ENCODE assay signal across 15 mouse cellular contexts in genomic region chr7:99641245-99641644, GRCm38 (mm10). TPM values are rescaled to one million over a fixed set of nuclear protein-coding genes. Genes with fewer than 3 reads are reported as not detected.
DNase-seq lines count a peak whose midpoint lies in the region; ATAC-seq and TF ChIP-seq lines count a peak whose summit lies in the region.
"Had no signal": no experiment of that assay in that cellular context is flagged by ENCODE, and none has a peak within 500 bp of the region (broad histone marks: within the 10 kb centered on the region; RNA-seq: fewer than 3 reads in every experiment).

No protein-coding gene starts in this region.

- H3K4me2 ChIP-seq in embryonic facial prominence, embryonic 15.5 days (replicated peaks) = no peak overlapping the region
- H3K4me2 ChIP-seq in lung, embryonic 14.5 days = no peak overlapping the region
- no peak overlapping the region for H3K4me2 ChIP-seq in stomach, embryonic 16.5 days (ENCODE audit: low read depth, low read length)
- no peak overlapping the region for H3K4me2 ChIP-seq in kidney, embryonic 15.5 days
- H3K4me2 ChIP-seq: heart, embryonic 13.5 days; hindbrain, embryonic 15.5 days; limb, embryonic 12.5 days had no signal

- no peak for TF ChIP-seq CTCF in lung, embryonic 14.5 days (IDR thresholded peaks at IDR 0.05; ENCODE audit: low read depth)

- no peaks in the 10 kb centered on the region for H3K36me3 ChIP-seq in embryonic facial prominence, embryonic 15.5 days
- H3K36me3 ChIP-seq in embryonic facial prominence, embryonic 10.5 days (replicated peaks) = no peaks in the 10 kb centered on the region
- no peaks in the 10 kb centered on the region for H3K36me3 ChIP-seq in lung, embryonic 14.5 days (ENCODE audit: insufficient read depth)
- H3K36me3 ChIP-seq in stomach, embryonic 16.5 days (ENCODE audit: control insufficient read depth, insufficient read depth, low read length) = no peaks in the 10 kb centered on the region
- H3K36me3 ChIP-seq in kidney, embryonic 15.5 days = no peaks in the 10 kb centered on the region
- H3K36me3 ChIP-seq: heart, embryonic 13.5 days; hindbrain, embryonic 15.5 days; limb, embryonic 12.5 days had no signal

- no peaks in the 10 kb centered on the region for H3K4me1 ChIP-seq in embryonic facial prominence, embryonic 15.5 days
- H3K4me1 ChIP-seq in embryonic facial prominence, embryonic 10.5 days = peaks cover 12% of the 10 kb centered on the region; the same call in 1 of the 2 replicates
- no peaks in the 10 kb centered on the region for H3K4me1 ChIP-seq in lung, embryonic 14.5 days (ENCODE audit: insufficient read depth)
- H3K4me1 ChIP-seq in stomach, embryonic 16.5 days (ENCODE audit: control insufficient read depth, insufficient read depth, low read length) = no peaks in the 10 kb centered on the region
- no peaks in the 10 kb centered on the region for H3K4me1 ChIP-seq in kidney, embryonic 15.5 days
- H3K4me1 ChIP-seq: hindbrain, embryonic 15.5 days; limb, embryonic 12.5 days had no signal

- no peak overlapping the region for H3K4me3 ChIP-seq in embryonic facial prominence, embryonic 15.5 days (replicated peaks)
- no peak overlapping the region for H3K4me3 ChIP-seq in embryonic facial prominence, embryonic 10.5 days
- H3K4me3 ChIP-seq in lung, embryonic 14.5 days (ENCODE audit: low read depth, low read length) = no peak overlapping the region
- no peak overlapping the region for H3K4me3 ChIP-seq in stomach, embryonic 16.5 days (replicated peaks; ENCODE audit: low read length)
- H3K4me3 ChIP-seq in kidney, embryonic 15.5 days (replicated peaks) = no peak overlapping the region
- H3K4me3 ChIP-seq: heart, embryonic 13.5 days; hindbrain, embryonic 15.5 days; limb, embryonic 12.5 days had no signal

- ATAC-seq in embryonic facial prominence, embryonic 15.5 days (ENCODE audit: insufficient number of reproducible peaks, low FRiP score, low TSS enrichment, low read depth) = peak; percentile 29; the same call in 1 of the 2 replicates
- ATAC-seq in lung, embryonic 14.5 days (ENCODE audit: insufficient read depth) = peak; percentile 44; the same call in 1 of the 2 replicates
- ATAC-seq in stomach, embryonic 16.5 days (ENCODE audit: insufficient read depth, low FRiP score) = peak; percentile 56
- no peak for ATAC-seq in kidney, embryonic 15.5 days (replicated peaks; ENCODE audit: low FRiP score)

- no peak overlapping the region for H3K9ac ChIP-seq in embryonic facial prominence, embryonic 15.5 days
- H3K9ac ChIP-seq in lung, embryonic 14.5 days = no peak overlapping the region
- H3K9ac ChIP-seq in stomach, embryonic 16.5 days (ENCODE audit: low read length) = no peak overlapping the region
- no peak overlapping the region for H3K9ac ChIP-seq in kidney, embryonic 15.5 days
- H3K9ac ChIP-seq: heart, embryonic 13.5 days; hindbrain, embryonic 15.5 days; limb, embryonic 12.5 days had no signal

- H3K9me3 ChIP-seq in embryonic facial prominence, embryonic 15.5 days (replicated peaks) = no peaks in the 10 kb centered on the region
- H3K9me3 ChIP-seq in embryonic facial prominence, embryonic 10.5 days = no peaks in the 10 kb centered on the region
- H3K9me3 ChIP-seq in lung, embryonic 14.5 days (ENCODE audit: low read depth, low read length) = no peaks in the 10 kb centered on the region
- H3K9me3 ChIP-seq in stomach, embryonic 16.5 days (replicated peaks; ENCODE audit: control insufficient read depth, low read length) = no peaks in the 10 kb centered on the region
- no peaks in the 10 kb centered on the region for H3K9me3 ChIP-seq in kidney, embryonic 15.5 days (replicated peaks)
- H3K9me3 ChIP-seq: heart, embryonic 13.5 days; hindbrain, embryonic 15.5 days; limb, embryonic 12.5 days had no signal

- 25% methylated on average over 4 of the region's 4 CpGs for WGBS in embryonic facial prominence, embryonic 15.5 days
- 39% methylated on average over 4 of the region's 4 CpGs for WGBS in embryonic facial prominence, embryonic 10.5 days
- WGBS in lung, embryonic 14.5 days = 39% methylated on average over 4 of the region's 4 CpGs
- 39% methylated on average over 4 of the region's 4 CpGs for WGBS in stomach, embryonic 16.5 days
- 28% methylated on average over 4 of the region's 4 CpGs for WGBS in kidney, embryonic 15.5 days

- H3K27me3 ChIP-seq in embryonic facial prominence, embryonic 15.5 days = peaks cover 5% of the 10 kb centered on the region; the same call in 1 of the 2 replicates
- peaks cover 36% of the 10 kb centered on the region for H3K27me3 ChIP-seq in embryonic facial prominence, embryonic 10.5 days (replicated peaks; ENCODE audit: low read depth, poor library complexity, severe bottlenecking)
- H3K27me3 ChIP-seq in lung, embryonic 14.5 days (ENCODE audit: insufficient read depth, low read length) = no peaks in the 10 kb centered on the region
- H3K27me3 ChIP-seq in stomach, embryonic 16.5 days (ENCODE audit: control insufficient read depth, insufficient read depth, low read length) = no peaks in the 10 kb centered on the region
- no peaks in the 10 kb centered on the region for H3K27me3 ChIP-seq in kidney, embryonic 15.5 days
- H3K27me3 ChIP-seq: hindbrain, embryonic 15.5 days had no signal

- no peak for DNase-seq in embryonic facial prominence, embryonic 10.5 days (ENCODE audit: low spot score)
- DNase-seq in lung, embryonic 14.5 days = peak; percentile 16
- no peak for DNase-seq in lung, postnatal 25 days (ENCODE audit: low spot score)
- peak; percentile 74 to 76 for DNase-seq in adrenal gland, postnatal 36 days
- DNase-seq in kidney, postnatal 14 days = no peak
- DNase-seq: thymus, postnatal 25 days had no signal

- no peak overlapping the region for H3K27ac ChIP-seq in embryonic facial prominence, embryonic 15.5 days (replicated peaks)
- no peak overlapping the region for H3K27ac ChIP-seq in embryonic facial prominence, embryonic 10.5 days (replicated peaks)
- no peak overlapping the region for H3K27ac ChIP-seq in lung, embryonic 14.5 days (ENCODE audit: low read depth)
- no peak overlapping the region for H3K27ac ChIP-seq in stomach, embryonic 16.5 days (ENCODE audit: low read length)
- no peak overlapping the region for H3K27ac ChIP-seq in kidney, embryonic 15.5 days
- H3K27ac ChIP-seq: heart, embryonic 13.5 days; hindbrain, embryonic 15.5 days; kidney, postnatal 0 days; limb, embryonic 12.5 days had no signal

RNA-seq across cellular contexts. Expression of gene Tpbgl, which starts 14.3 kb away (rescaled TPM):
- 1.0 and 1.1 TPM in 2 replicates for polyA plus RNA-seq in embryonic facial prominence, embryonic 15.5 days (2015; fragmentation: Nextera tagmentation; extraction: Ambion mirVana)
- polyA plus RNA-seq in embryonic facial prominence, embryonic 10.5 days (2016; fragmentation: Nextera tagmentation; extraction: Ambion mirVana) = 0.55 and 0.60 TPM in 2 replicates
- 1.2 TPM in 2 replicates for polyA plus RNA-seq in lung, embryonic 14.5 days (2014; fragmentation: Nextera tagmentation; extraction: Ambion mirVana)
- 10 to 100 TPM; 14.9 to 18.5 TPM for total RNA-seq in adrenal gland, postnatal 36 days (2021)
- polyA plus RNA-seq in stomach, embryonic 16.5 days (2015; fragmentation: Nextera tagmentation; extraction: Ambion mirVana) = 1.2 and 1.6 TPM in 2 replicates
- polyA plus RNA-seq in kidney, embryonic 15.5 days (2015; fragmentation: Nextera tagmentation; extraction: Ambion mirVana) = 0.84 and 1.1 TPM in 2 replicates
- total RNA-seq: monocyte, adult 5-6 weeks had no signal
- polyA plus RNA-seq: C2C12 had no signal

Comparison
In these comparisons a context has a peak if more than half of its experiments do, and no peak if none do; other contexts are left out.
1. DNase-seq: peak in lung, embryonic 14.5 days (single experiment) and adrenal gland, postnatal 36 days (2 of 2); none in embryonic facial prominence, embryonic 10.5 days (single experiment), lung, postnatal 25 days (single experiment) and kidney, postnatal 14 days (single experiment).